Mouse (Mus musculus) bone marrow macrophage, adult 2 months (primary cell): Measurements from ENCODE around the gene Gna11. TPM values are rescaled to one million over a fixed set of nuclear protein-coding genes. Genes with fewer than 3 reads are reported as not detected.
A peak's percentile ranks its signal among the peaks of the same experiment; 100 is the strongest.

Experiments
- H3K27ac ChIP-seq: 2 replicates; pipeline ENCODE4 v1.5.1; 2012; ENCODE audit warnings: low read depth, low read length; ENCODE audit not compliant: insufficient read depth
- H3K4me1 ChIP-seq: 2 replicates; pipeline ENCODE4 v1.6.1; 2012; ENCODE audit warnings: low read length; ENCODE audit not compliant: control insufficient read depth, insufficient read depth
- H3K4me3 ChIP-seq: 2 replicates; pipeline ENCODE4 v1.5.1; 2012; ENCODE audit warnings: mild to moderate bottlenecking, low read length, moderate library complexity; ENCODE audit not compliant: insufficient read depth
- CTCF ChIP-seq: IDR thresholded peaks from 2 replicates; pipeline ENCODE4 v1.5.1; 2012; ENCODE audit warnings: low read depth, mild to moderate bottlenecking, low read length, moderate library complexity
- POLR2A ChIP-seq: IDR thresholded peaks from 2 replicates; pipeline ENCODE4 v1.6.1; 2012; ENCODE audit warnings: mild to moderate bottlenecking, low read depth, low read length, borderline replicate concordance
- polyA plus RNA-seq: library from polyadenylated mRNA; stranded (reverse); fragments of >200 nt; gene quantifications from 2 replicates; pipeline ENCODE4 v1.2.4, GENCODE M21; 2012; ENCODE audit not compliant: missing spikeins, insufficient read depth, insufficient read length

The Gna11 gene
- polyA plus RNA-seq, 1 experiment: 10.5 TPM

- TF ChIP-seq CTCF: no peak
- TF ChIP-seq POLR2A: no peak
- no peak overlapping the region for H3K27ac ChIP-seq
- H3K4me1 ChIP-seq: peaks cover 3% of the 10 kb centered on the region; the same call in 1 of the 2 replicates
- H3K4me3 ChIP-seq: no peak overlapping the region
Observed at GRCm38 (mm10) chr10:81568381-81569191, 23.6 kb upstream of the Gna11 start.

GRCm38 (mm10) chr10:81565257-81566228, 20.6 kb upstream of the Gna11 start:
- TF ChIP-seq POLR2A (no peak), CTCF (no peak)
- Histone ChIP-seq H3K4me3 (no peak overlapping the region), H3K4me1 (peaks cover 11% of the 10 kb centered on the region)

DNA sequence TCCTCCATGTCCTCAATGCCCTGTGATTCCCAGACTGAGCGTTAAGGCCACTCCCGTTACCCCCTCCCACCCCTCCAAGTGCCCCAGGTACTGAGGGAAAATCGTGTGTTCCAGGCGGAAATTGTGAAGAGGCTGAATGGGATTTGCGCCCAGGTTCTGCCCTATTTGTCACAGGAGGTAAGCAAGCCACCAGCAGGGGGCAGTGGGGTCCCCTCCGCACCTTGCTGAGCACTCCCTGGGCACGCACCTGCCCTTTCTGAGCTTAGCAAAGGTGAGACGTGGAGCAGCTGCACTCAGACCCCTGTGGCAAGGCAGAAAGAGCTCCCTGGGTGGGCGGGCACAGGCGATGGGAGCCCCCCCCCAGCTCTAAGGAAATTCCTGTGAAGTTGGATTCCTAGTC, 19.7 kb upstream of the Gna11 start:
- no peak overlapping the region for H3K4me3 ChIP-seq
- no peak overlapping the region for H3K27ac ChIP-seq
- TF ChIP-seq CTCF: peak; percentile 60
- no peak for TF ChIP-seq POLR2A
- H3K4me1 ChIP-seq: peaks cover 11% of the 10 kb centered on the region

More at GRCm38 (mm10) chr10:81565257-81566228, 20.6 kb upstream of the Gna11 start:
- no peak overlapping the region for H3K27ac ChIP-seq

DNA sequence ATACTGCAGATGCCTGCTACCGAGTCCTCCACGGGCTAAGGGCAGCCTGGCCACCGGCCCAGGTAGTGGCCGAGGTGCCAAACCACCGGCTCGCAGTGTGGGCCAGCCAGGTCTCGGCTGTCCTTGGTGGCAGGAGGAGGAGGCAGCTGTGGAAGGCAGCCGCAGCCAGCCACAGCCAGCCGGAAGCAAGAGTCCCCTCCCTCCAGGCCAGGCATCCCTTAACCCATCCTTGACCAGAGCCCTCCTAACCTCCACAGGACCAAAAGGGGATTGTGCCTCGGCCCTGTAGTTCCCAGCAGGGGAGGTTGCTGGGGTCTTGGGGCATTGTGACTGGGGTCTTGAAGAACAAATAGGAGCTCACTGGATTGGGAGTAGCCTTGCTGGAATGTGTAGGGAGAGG, 19.2 kb upstream of the Gna11 start:
- no peak overlapping the region for H3K4me3 ChIP-seq
- no peak overlapping the region for H3K27ac ChIP-seq
- TF ChIP-seq POLR2A (no peak), CTCF (no peak)
- peaks cover 11% of the 10 kb centered on the region for H3K4me1 ChIP-seq

DNA sequence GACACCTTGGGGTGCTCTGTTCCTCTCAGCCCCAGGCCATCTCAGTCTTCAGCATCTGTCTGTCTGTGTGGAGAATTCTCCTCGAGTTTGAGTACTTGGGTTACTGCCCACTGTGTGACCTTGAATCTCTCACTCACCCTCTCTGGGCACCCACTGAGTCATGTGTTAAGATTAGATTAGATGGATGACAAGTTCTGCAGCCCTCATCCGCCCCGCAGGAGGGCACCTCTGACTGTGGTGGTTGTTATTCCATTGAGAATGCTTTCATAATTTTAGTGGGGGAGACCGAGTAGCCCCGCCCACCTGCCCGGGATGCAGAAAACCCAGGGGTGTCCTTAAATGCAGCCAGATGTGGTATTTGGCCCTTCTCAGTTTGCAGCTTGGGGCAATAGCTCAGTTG, 18.5 kb upstream of the Gna11 start:
- no peak overlapping the region for H3K27ac ChIP-seq
- TF ChIP-seq CTCF: no peak
- TF ChIP-seq POLR2A: no peak
- H3K4me1 ChIP-seq: peaks cover 11% of the 10 kb centered on the region
- H3K4me3 ChIP-seq: no peak overlapping the region

DNA sequence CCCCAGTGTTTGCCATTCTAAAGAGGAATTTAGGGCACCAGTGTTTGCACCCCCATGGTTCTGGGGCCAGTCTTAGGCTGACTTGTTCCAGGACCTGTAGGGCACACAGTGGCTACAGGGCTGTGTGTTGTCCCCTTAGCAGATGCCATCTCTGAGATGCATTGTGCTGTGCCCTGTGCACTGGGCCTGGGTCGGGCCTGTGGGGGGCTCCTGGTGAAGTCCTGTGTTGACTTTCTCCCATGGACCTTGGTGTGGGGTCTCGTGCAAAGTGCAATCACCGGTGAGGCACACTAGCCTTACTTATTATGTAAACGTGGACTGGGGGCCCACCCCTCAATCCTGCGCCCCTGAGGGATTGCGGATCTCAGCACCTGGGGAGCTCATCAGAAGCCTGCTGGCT, 17.4 kb upstream of the Gna11 start:
- peaks cover 11% of the 10 kb centered on the region for H3K4me1 ChIP-seq
- no peak overlapping the region for H3K4me3 ChIP-seq
- no peak overlapping the region for H3K27ac ChIP-seq
- TF ChIP-seq CTCF (no peak), POLR2A (no peak)

GRCm38 (mm10) chr10:81560719-81561459, 15.9 kb upstream of the Gna11 start:
- TF ChIP-seq CTCF (no peak), POLR2A (no peak)
- H3K4me1 ChIP-seq: peaks cover 11% of the 10 kb centered on the region
- H3K4me3 ChIP-seq: peak overlapping the region; percentile 87
- H3K27ac ChIP-seq: peak overlapping the region; percentile 73; the same call in 1 of the 2 replicates

DNA sequence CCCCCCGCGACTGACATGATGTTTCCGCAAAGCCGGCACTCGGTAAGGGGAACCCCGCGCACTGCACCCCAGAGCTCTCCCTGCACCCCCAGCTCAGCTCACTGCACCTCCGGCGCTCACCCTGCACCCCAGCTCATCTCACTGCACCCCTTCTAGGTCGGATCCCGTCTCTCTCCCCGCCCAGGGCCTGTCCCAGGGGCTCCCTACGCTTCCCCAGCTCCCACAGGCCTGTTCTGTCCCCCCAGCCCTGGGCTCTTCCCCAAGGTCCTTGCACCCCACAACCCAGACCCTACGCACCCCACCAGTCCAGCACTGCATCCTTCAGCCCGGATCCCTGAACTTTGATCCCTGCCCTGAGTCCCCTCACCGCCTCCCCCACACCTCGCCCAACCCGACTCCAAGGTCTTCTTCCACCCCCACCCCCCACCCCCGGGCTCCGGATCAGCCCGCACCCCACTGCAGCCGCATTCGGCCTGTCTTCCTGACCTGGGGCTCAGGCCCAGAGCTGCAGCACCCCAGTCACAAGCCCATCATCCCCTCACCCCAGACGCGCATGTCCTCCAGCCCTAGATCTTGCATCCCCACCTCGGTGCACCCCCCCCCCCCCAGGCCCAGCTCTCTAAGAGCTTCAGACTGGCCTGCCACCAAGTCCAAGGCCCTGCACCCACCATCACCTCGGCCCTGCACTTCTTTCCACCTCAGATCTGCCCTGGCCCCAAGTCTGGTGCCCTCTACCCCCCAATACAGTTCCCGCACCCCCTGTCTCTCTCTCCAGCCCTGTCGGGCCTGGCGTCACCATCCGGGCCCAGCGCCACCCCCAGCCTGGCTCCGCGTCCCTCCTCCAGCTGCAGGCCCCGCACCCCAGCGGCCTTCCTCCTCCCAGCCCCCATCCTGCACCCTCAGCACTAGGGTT, 14.9 kb upstream of the Gna11 start:
- TF ChIP-seq CTCF (no peak), POLR2A (no peak)
- Histone ChIP-seq H3K4me3 (peak overlapping the region; percentile 87), H3K27ac (peak overlapping the region; percentile 73), H3K4me1 (peaks cover 11% of the 10 kb centered on the region)

- TF ChIP-seq POLR2A (no peak), CTCF (no peak)
- Histone ChIP-seq H3K4me1 (peaks cover 11% of the 10 kb centered on the region), H3K27ac (peak within 1 kb of the TSS; percentile 73), H3K4me3 (peak within 1 kb of the TSS; percentile 87)
Observed at GRCm38 (mm10) chr10:81559163-81559626, 14.2 kb upstream of the Gna11 start, which contains the start of gene Aes. Gene Aes (plus strand): TSS chr10:81559488.
